Mouse (Mus musculus) liver, postnatal 0 days (tissue): ENCODE measurements around the gene Cuzd1.

ENCODE experiments used
- CTCF ChIP-seq: sonication (generic); IDR thresholded peaks from 2 replicates; pipeline ENCODE4 v1.5.1; 2016; ENCODE audit warnings: antibody characterized with exemption, low read depth
- EP300 ChIP-seq: IDR thresholded peaks from 2 replicates; pipeline ENCODE4 v1.6.1; 2016; ENCODE audit warnings: antibody characterized with exemption, low read depth, mild to moderate bottlenecking

- TF ChIP-seq CTCF, result no peak
- TF ChIP-seq EP300, result no peak
Measured at GRCm38 (mm10) chr7:131322192-131322591, at the start of gene Cuzd1.
